Mouse (Mus musculus): Measurements from ENCODE around the gene Intu. TPM values are rescaled to one million over a fixed set of nuclear protein-coding genes. Genes with fewer than 3 reads are reported as not detected.

Intu gene
- polyA plus RNA-seq, 1 experiment from 2014 or later = 3.9 TPM

- no peak overlapping the region for H3K9ac ChIP-seq
- H3K4me1 ChIP-seq (replicated peaks) = no peaks in the 10 kb centered on the region
- no peak overlapping the region for H3K27ac ChIP-seq (ENCODE audit: poor library complexity, severe bottlenecking)
- WGBS = 75% methylated on average over 13 of the region's 13 CpGs
- H3K4me2 ChIP-seq = no peak overlapping the region
- H3K9me3 ChIP-seq (replicated peaks) = no peaks in the 10 kb centered on the region
- H3K36me3 ChIP-seq = no peaks in the 10 kb centered on the region
- ATAC-seq (ENCODE audit: insufficient number of reproducible peaks, low FRiP score) = no peak
- H3K4me3 ChIP-seq = no peak overlapping the region
- no peaks in the 10 kb centered on the region for H3K27me3 ChIP-seq (replicated peaks)
Measured at GRCm38 (mm10) chr3:40512936-40513829, 17.9 kb upstream of the Intu start.

- Histone ChIP-seq H3K4me2 (no peak overlapping the region), H3K9ac (no peak overlapping the region), H3K4me1 (replicated peaks) (no peaks in the 10 kb centered on the region), H3K27me3 (replicated peaks) (no peaks in the 10 kb centered on the region), H3K36me3 (no peaks in the 10 kb centered on the region), H3K4me3 (no peak overlapping the region), H3K27ac (ENCODE audit: poor library complexity, severe bottlenecking) (no peak overlapping the region), H3K9me3 (replicated peaks) (no peaks in the 10 kb centered on the region)
- ATAC-seq (ENCODE audit: insufficient number of reproducible peaks, low FRiP score) = no peak
- 70% methylated on average over 3 of the region's 3 CpGs for WGBS
Measured at GRCm38 (mm10) chr3:40518240-40518639, 12.8 kb upstream of the Intu start.

GRCm38 (mm10) chr3:40519555-40519954 is 11.5 kb upstream of the Intu start:
- Histone ChIP-seq H3K9me3 (replicated peaks) (no peaks in the 10 kb centered on the region), H3K36me3 (no peaks in the 10 kb centered on the region), H3K27me3 (replicated peaks) (no peaks in the 10 kb centered on the region), H3K4me1 (replicated peaks) (no peaks in the 10 kb centered on the region), H3K4me2 (no peak overlapping the region), H3K4me3 (no peak overlapping the region), H3K9ac (no peak overlapping the region), H3K27ac (ENCODE audit: poor library complexity, severe bottlenecking) (no peak overlapping the region)
- whole genome bisulfite sequencing = 71% methylated on average over 3 of the region's 3 CpGs
- ATAC-seq (ENCODE audit: insufficient number of reproducible peaks, low FRiP score) = no peak

- no peak overlapping the region for H3K27ac ChIP-seq (ENCODE audit: poor library complexity, severe bottlenecking)
- H3K9ac ChIP-seq = no peak overlapping the region
- H3K4me2 ChIP-seq = no peak overlapping the region
- H3K9me3 ChIP-seq (replicated peaks) = no peaks in the 10 kb centered on the region
- no peaks in the 10 kb centered on the region for H3K36me3 ChIP-seq
- 89% methylated on average over 3 of the region's 3 CpGs for WGBS
- no peaks in the 10 kb centered on the region for H3K4me1 ChIP-seq (replicated peaks)
- H3K27me3 ChIP-seq (replicated peaks) = no peaks in the 10 kb centered on the region
- ATAC-seq (ENCODE audit: insufficient number of reproducible peaks, low FRiP score) = no peak
- no peak overlapping the region for H3K4me3 ChIP-seq
Measured at GRCm38 (mm10) chr3:40520567-40520966, 10.5 kb upstream of the Intu start.

GRCm38 (mm10) chr3:40522446-40522845 is 8.6 kb upstream of the Intu start:
- H3K9me3 ChIP-seq (replicated peaks) = no peaks in the 10 kb centered on the region
- no peak overlapping the region for H3K27ac ChIP-seq (ENCODE audit: poor library complexity, severe bottlenecking)
- WGBS = 25% methylated on average over 6 of the region's 6 CpGs
- H3K4me2 ChIP-seq = peak overlapping the region; percentile 53
- H3K9ac ChIP-seq = no peak overlapping the region; the same call in 1 of the 2 replicates
- no peak overlapping the region for H3K4me3 ChIP-seq
- no peaks in the 10 kb centered on the region for H3K36me3 ChIP-seq
- no peaks in the 10 kb centered on the region for H3K4me1 ChIP-seq (replicated peaks)
- ATAC-seq (ENCODE audit: insufficient number of reproducible peaks, low FRiP score) = no peak
- H3K27me3 ChIP-seq (replicated peaks) = peaks cover 8% of the 10 kb centered on the region

GRCm38 (mm10) chr3:40522846-40523245 is 8.2 kb upstream of the Intu start:
- Histone ChIP-seq H3K4me1 (replicated peaks) (no peaks in the 10 kb centered on the region), H3K27ac (ENCODE audit: poor library complexity, severe bottlenecking) (no peak overlapping the region), H3K4me2 (peak overlapping the region; percentile 53), H3K9ac (no peak overlapping the region; the same call in 1 of the 2 replicates), H3K36me3 (no peaks in the 10 kb centered on the region), H3K9me3 (replicated peaks) (no peaks in the 10 kb centered on the region), H3K4me3 (no peak overlapping the region), H3K27me3 (replicated peaks) (peaks cover 8% of the 10 kb centered on the region)
- 43% methylated on average over 14 of the region's 14 CpGs for WGBS
- no peak for ATAC-seq (ENCODE audit: insufficient number of reproducible peaks, low FRiP score)

- 0 out of 2 replicates have a peak overlapping the region, but pooled peaks have one; percentile 17 for H3K4me3 ChIP-seq
- no peak overlapping the region for H3K9ac ChIP-seq
- H3K9me3 ChIP-seq (replicated peaks) = no peaks in the 10 kb centered on the region
- H3K4me2 ChIP-seq = peak overlapping the region; percentile 53
- H3K27me3 ChIP-seq (replicated peaks) = peaks cover 8% of the 10 kb centered on the region
- H3K4me1 ChIP-seq (replicated peaks) = peaks cover 3% of the 10 kb centered on the region
- H3K27ac ChIP-seq (ENCODE audit: poor library complexity, severe bottlenecking) = no peak overlapping the region
- no peaks in the 10 kb centered on the region for H3K36me3 ChIP-seq
- no peak for ATAC-seq (ENCODE audit: insufficient number of reproducible peaks, low FRiP score)
- 17% methylated on average over 7 of the region's 7 CpGs for WGBS
Measured at GRCm38 (mm10) chr3:40523371-40523783, 7.7 kb upstream of the Intu start.

- ATAC-seq (ENCODE audit: insufficient number of reproducible peaks, low FRiP score) = no peak
- Histone ChIP-seq H3K9me3 (replicated peaks) (peaks cover 3% of the 10 kb centered on the region; the same call in 1 of the 2 replicates), H3K4me3 (no peak overlapping the region), H3K27me3 (replicated peaks) (peaks cover 8% of the 10 kb centered on the region), H3K27ac (ENCODE audit: poor library complexity, severe bottlenecking) (no peak overlapping the region), H3K4me1 (replicated peaks) (peaks cover 11% of the 10 kb centered on the region), H3K36me3 (no peaks in the 10 kb centered on the region), H3K4me2 (no peak overlapping the region), H3K9ac (no peak overlapping the region)
- 81% methylated on average over 7 of the region's 7 CpGs for WGBS
Measured at GRCm38 (mm10) chr3:40524841-40525240, 6.2 kb upstream of the Intu start.

GRCm38 (mm10) chr3:40525341-40525740 is 5.7 kb upstream of the Intu start:
- ATAC-seq (ENCODE audit: insufficient number of reproducible peaks, low FRiP score) = no peak
- H3K27me3 ChIP-seq (replicated peaks) = peaks cover 8% of the 10 kb centered on the region
- no peak overlapping the region for H3K9ac ChIP-seq
- peaks cover 3% of the 10 kb centered on the region; the same call in 1 of the 2 replicates for H3K9me3 ChIP-seq (replicated peaks)
- H3K27ac ChIP-seq (ENCODE audit: poor library complexity, severe bottlenecking) = no peak overlapping the region
- H3K4me1 ChIP-seq (replicated peaks) = peaks cover 11% of the 10 kb centered on the region
- H3K4me3 ChIP-seq = no peak overlapping the region
- 27% methylated on average over 4 of the region's 4 CpGs for WGBS
- H3K36me3 ChIP-seq = no peaks in the 10 kb centered on the region
- no peak overlapping the region for H3K4me2 ChIP-seq

- no peak for ATAC-seq (ENCODE audit: insufficient number of reproducible peaks, low FRiP score)
- H3K9ac ChIP-seq = no peak overlapping the region
- H3K4me1 ChIP-seq (replicated peaks) = peaks cover 14% of the 10 kb centered on the region
- H3K36me3 ChIP-seq = no peaks in the 10 kb centered on the region
- peaks cover 8% of the 10 kb centered on the region for H3K27me3 ChIP-seq (replicated peaks)
- peaks cover 3% of the 10 kb centered on the region; the same call in 1 of the 2 replicates for H3K9me3 ChIP-seq (replicated peaks)
- no peak overlapping the region for H3K4me3 ChIP-seq
- no peak overlapping the region for H3K4me2 ChIP-seq
- no peak overlapping the region for H3K27ac ChIP-seq (ENCODE audit: poor library complexity, severe bottlenecking)
- 83% methylated on average over 3 of the region's 3 CpGs for WGBS
Measured at GRCm38 (mm10) chr3:40526095-40526494, 5.0 kb upstream of the Intu start.

GRCm38 (mm10) chr3:40527218-40527617 is 3.9 kb upstream of the Intu start:
- Histone ChIP-seq H3K36me3 (no peaks in the 10 kb centered on the region), H3K9ac (no peak overlapping the region), H3K27ac (ENCODE audit: poor library complexity, severe bottlenecking) (no peak overlapping the region), H3K9me3 (replicated peaks) (peaks cover 3% of the 10 kb centered on the region; the same call in 1 of the 2 replicates), H3K4me1 (replicated peaks) (peaks cover 16% of the 10 kb centered on the region), H3K4me2 (no peak overlapping the region), H3K27me3 (replicated peaks) (peaks cover 9% of the 10 kb centered on the region), H3K4me3 (no peak overlapping the region)
- 49% methylated on average over 10 of the region's 10 CpGs for WGBS
- no peak for ATAC-seq (ENCODE audit: insufficient number of reproducible peaks, low FRiP score)

Measured in heart, embryonic 12.5 days (tissue).